Mouse (Mus musculus): ENCODE data around the gene Neurl1a. TPM values are rescaled to one million over a fixed set of nuclear protein-coding genes. Genes with fewer than 3 reads are reported as not detected.

Gene Neurl1a
- polyA plus RNA-seq, 1 experiment from 2014 or later, result 8.7 TPM

- H3K9me3 ChIP-seq, result no peaks in the 10 kb centered on the region
- H3K4me1 ChIP-seq, result peaks cover 14% of the 10 kb centered on the region; the same call in 1 of the 2 replicates
- H3K36me3 ChIP-seq, result no peaks in the 10 kb centered on the region
- peaks cover 45% of the 10 kb centered on the region for H3K27me3 ChIP-seq
- H3K4me3 ChIP-seq, result peak overlapping the region; percentile 39
- peak overlapping the region; percentile 37 for H3K9ac ChIP-seq
- H3K4me2 ChIP-seq (replicated peaks), result peak overlapping the region; percentile 64
- H3K27ac ChIP-seq, result no peak overlapping the region
- ATAC-seq (ENCODE audit: insufficient number of reproducible peaks, insufficient read depth, low FRiP score, low TSS enrichment), result no peak
- 4% methylated on average over 90 of the region's 90 CpGs for WGBS
These were observed 74.5 kb downstream of the Neurl1a start for GRCm38 (mm10) chr19:47253053-47253628.

GRCm38 (mm10) chr19:47255036-47255435 is 76.4 kb downstream of the Neurl1a start:
- Histone ChIP-seq H3K9me3 (no peaks in the 10 kb centered on the region), H3K27me3 (peaks cover 45% of the 10 kb centered on the region), H3K27ac (no peak overlapping the region), H3K4me3 (no peak overlapping the region), H3K4me2 (replicated peaks) (no peak overlapping the region), H3K9ac (no peak overlapping the region), H3K36me3 (no peaks in the 10 kb centered on the region), H3K4me1 (peaks cover 6% of the 10 kb centered on the region; the same call in 1 of the 2 replicates)
- no peak for ATAC-seq (ENCODE audit: insufficient number of reproducible peaks, insufficient read depth, low FRiP score, low TSS enrichment)
- 60% methylated on average over 2 of the region's 2 CpGs for WGBS

GRCm38 (mm10) chr19:47255919-47256318 is 77.3 kb downstream of the Neurl1a start:
- WGBS, result 73% methylated on average over 6 of the region's 6 CpGs
- no peak overlapping the region for H3K27ac ChIP-seq
- peaks cover 43% of the 10 kb centered on the region for H3K27me3 ChIP-seq
- no peak overlapping the region for H3K4me3 ChIP-seq
- no peaks in the 10 kb centered on the region for H3K36me3 ChIP-seq
- no peaks in the 10 kb centered on the region for H3K9me3 ChIP-seq
- no peak overlapping the region for H3K9ac ChIP-seq
- no peak for ATAC-seq (ENCODE audit: insufficient number of reproducible peaks, insufficient read depth, low FRiP score, low TSS enrichment)
- peaks cover 6% of the 10 kb centered on the region; the same call in 1 of the 2 replicates for H3K4me1 ChIP-seq
- no peak overlapping the region for H3K4me2 ChIP-seq (replicated peaks)

- ATAC-seq (ENCODE audit: insufficient number of reproducible peaks, insufficient read depth, low FRiP score, low TSS enrichment), result no peak
- H3K4me2 ChIP-seq (replicated peaks), result no peak overlapping the region
- WGBS, result 11% methylated on average over 5 of the region's 5 CpGs
- H3K27ac ChIP-seq, result no peak overlapping the region
- H3K4me1 ChIP-seq, result no peaks in the 10 kb centered on the region
- H3K9ac ChIP-seq, result no peak overlapping the region
- no peaks in the 10 kb centered on the region; the same call in 1 of the 2 replicates for H3K36me3 ChIP-seq
- H3K27me3 ChIP-seq, result peaks cover 6% of the 10 kb centered on the region; the same call in 1 of the 2 replicates
- no peak overlapping the region for H3K4me3 ChIP-seq
- H3K9me3 ChIP-seq, result no peaks in the 10 kb centered on the region
These were observed 81.0 kb downstream of the Neurl1a start for GRCm38 (mm10) chr19:47259581-47259980.

GRCm38 (mm10) chr19:47261196-47261595 is 82.6 kb downstream of the Neurl1a start:
- 85% methylated on average over 8 of the region's 8 CpGs for WGBS
- H3K27me3 ChIP-seq, result no peaks in the 10 kb centered on the region
- no peak for ATAC-seq (ENCODE audit: insufficient number of reproducible peaks, insufficient read depth, low FRiP score, low TSS enrichment)
- no peaks in the 10 kb centered on the region for H3K4me1 ChIP-seq
- H3K9me3 ChIP-seq, result no peaks in the 10 kb centered on the region
- H3K4me2 ChIP-seq (replicated peaks), result no peak overlapping the region
- peaks cover 11% of the 10 kb centered on the region; the same call in 1 of the 2 replicates for H3K36me3 ChIP-seq
- no peak overlapping the region for H3K4me3 ChIP-seq
- no peak overlapping the region for H3K27ac ChIP-seq
- no peak overlapping the region for H3K9ac ChIP-seq

- H3K4me2 ChIP-seq (replicated peaks), result no peak overlapping the region
- no peak overlapping the region for H3K9ac ChIP-seq
- no peak for ATAC-seq (ENCODE audit: insufficient number of reproducible peaks, insufficient read depth, low FRiP score, low TSS enrichment)
- peaks cover 35% of the 10 kb centered on the region for H3K36me3 ChIP-seq
- no peak overlapping the region for H3K27ac ChIP-seq
- H3K4me1 ChIP-seq, result no peaks in the 10 kb centered on the region
- no peaks in the 10 kb centered on the region for H3K9me3 ChIP-seq
- WGBS, result 88% methylated on average over 8 of the region's 8 CpGs
- no peaks in the 10 kb centered on the region for H3K27me3 ChIP-seq
- no peak overlapping the region for H3K4me3 ChIP-seq
These were observed 85.0 kb downstream of the Neurl1a start for GRCm38 (mm10) chr19:47263621-47264020.

- 47% methylated on average over 11 of the region's 11 CpGs for WGBS
- H3K9ac ChIP-seq, result no peak overlapping the region
These were observed 85.9 kb downstream of the Neurl1a start for GRCm38 (mm10) chr19:47264322-47265092.

GRCm38 (mm10) chr19:47266070-47266801 is 87.6 kb downstream of the Neurl1a start:
- Histone ChIP-seq H3K4me2 (replicated peaks) (no peak overlapping the region), H3K4me3 (no peak overlapping the region), H3K4me1 (no peaks in the 10 kb centered on the region), H3K27ac (no peak overlapping the region), H3K27me3 (no peaks in the 10 kb centered on the region), H3K9ac (no peak overlapping the region), H3K36me3 (peaks cover 57% of the 10 kb centered on the region), H3K9me3 (no peaks in the 10 kb centered on the region)
- ATAC-seq (ENCODE audit: insufficient number of reproducible peaks, insufficient read depth, low FRiP score, low TSS enrichment), result no peak
- 89% methylated on average over 18 of the region's 18 CpGs for WGBS

More at GRCm38 (mm10) chr19:47264322-47265092, 85.9 kb downstream of the Neurl1a start:
- no peaks in the 10 kb centered on the region for H3K4me1 ChIP-seq
- no peak overlapping the region for H3K4me2 ChIP-seq (replicated peaks)
- H3K36me3 ChIP-seq, result peaks cover 44% of the 10 kb centered on the region
- ATAC-seq (ENCODE audit: insufficient number of reproducible peaks, insufficient read depth, low FRiP score, low TSS enrichment), result peak; percentile 31; the same call in 1 of the 2 replicates
- H3K27me3 ChIP-seq, result no peaks in the 10 kb centered on the region
- no peak overlapping the region for H3K4me3 ChIP-seq
- H3K27ac ChIP-seq, result no peak overlapping the region
- H3K9me3 ChIP-seq, result no peaks in the 10 kb centered on the region

GRCm38 (mm10) chr19:47267066-47267465 is 88.4 kb downstream of the Neurl1a start:
- 92% methylated on average over 21 of the region's 21 CpGs for WGBS
- Histone ChIP-seq H3K9ac (no peak overlapping the region), H3K9me3 (no peaks in the 10 kb centered on the region), H3K4me2 (replicated peaks) (no peak overlapping the region), H3K27me3 (no peaks in the 10 kb centered on the region), H3K4me1 (no peaks in the 10 kb centered on the region), H3K36me3 (peaks cover 65% of the 10 kb centered on the region), H3K4me3 (no peak overlapping the region), H3K27ac (no peak overlapping the region)
- no peak for ATAC-seq (ENCODE audit: insufficient number of reproducible peaks, insufficient read depth, low FRiP score, low TSS enrichment)

GRCm38 (mm10) chr19:47269729-47270128 is 91.1 kb downstream of the Neurl1a start:
- H3K27me3 ChIP-seq, result no peaks in the 10 kb centered on the region
- H3K9me3 ChIP-seq, result no peaks in the 10 kb centered on the region
- WGBS, result 42% methylated on average over 8 of the region's 8 CpGs
- H3K36me3 ChIP-seq, result peaks cover 90% of the 10 kb centered on the region
- no peak for ATAC-seq (ENCODE audit: insufficient number of reproducible peaks, insufficient read depth, low FRiP score, low TSS enrichment)
- no peak overlapping the region for H3K4me3 ChIP-seq
- no peak overlapping the region for H3K9ac ChIP-seq
- no peaks in the 10 kb centered on the region for H3K4me1 ChIP-seq
- 0 out of 2 replicates have a peak overlapping the region, but pooled peaks have one; percentile 23 for H3K27ac ChIP-seq
- no peak overlapping the region for H3K4me2 ChIP-seq (replicated peaks)

GRCm38 (mm10) chr19:47270520-47270919 is 91.9 kb downstream of the Neurl1a start:
- peaks cover 94% of the 10 kb centered on the region for H3K36me3 ChIP-seq
- no peak for ATAC-seq (ENCODE audit: insufficient number of reproducible peaks, insufficient read depth, low FRiP score, low TSS enrichment)

More at GRCm38 (mm10) chr19:47270520-47270919, 91.9 kb downstream of the Neurl1a start:
- no peaks in the 10 kb centered on the region for H3K4me1 ChIP-seq
- WGBS, result 72% methylated on average over 9 of the region's 9 CpGs
- no peaks in the 10 kb centered on the region for H3K9me3 ChIP-seq
- H3K9ac ChIP-seq, result no peak overlapping the region
- H3K27ac ChIP-seq, result peak overlapping the region; percentile 30; the same call in 1 of the 2 replicates
- H3K4me3 ChIP-seq, result no peak overlapping the region
- no peak overlapping the region for H3K4me2 ChIP-seq (replicated peaks)
- H3K27me3 ChIP-seq, result no peaks in the 10 kb centered on the region

Data from embryonic facial prominence, embryonic 12.5 days (tissue).